Mouse (Mus musculus): ENCODE data around the gene Cd151. TPM values are rescaled to one million over a fixed set of nuclear protein-coding genes. Genes with fewer than 3 reads are reported as not detected.

Cd151 gene
- polyA plus RNA-seq, 1 experiment from 2014 or later, result 79.1 TPM

GRCm38 (mm10) chr7:141464603-141465201 is 2.5 kb upstream of the Cd151 start:
- ATAC-seq (ENCODE audit: insufficient read depth), result no peak
- H3K36me3 ChIP-seq (ENCODE audit: insufficient read depth), result peaks cover 8% of the 10 kb centered on the region

GRCm38 (mm10) chr7:141465388-141466044 is 1.7 kb upstream of the Cd151 start:
- WGBS, result 41% methylated on average over 8 of the region's 10 CpGs
- H3K27me3 ChIP-seq (ENCODE audit: insufficient read depth, low read length), result peaks cover 59% of the 10 kb centered on the region
- peak overlapping the region; percentile 49; the same call in 1 of the 2 replicates for H3K4me2 ChIP-seq
- H3K4me3 ChIP-seq (ENCODE audit: low read depth, low read length), result no peak overlapping the region
- no peak for TF ChIP-seq CTCF (IDR thresholded peaks at IDR 0.05; ENCODE audit: low read depth)
- H3K9me3 ChIP-seq (ENCODE audit: low read depth, low read length), result no peaks in the 10 kb centered on the region
- ATAC-seq (ENCODE audit: insufficient read depth) (no peak), DNase-seq (no peak)
- peaks cover 27% of the 10 kb centered on the region for H3K4me1 ChIP-seq (ENCODE audit: insufficient read depth)
- no peak overlapping the region for H3K9ac ChIP-seq
- H3K36me3 ChIP-seq (ENCODE audit: insufficient read depth), result peaks cover 16% of the 10 kb centered on the region
- no peak overlapping the region for H3K27ac ChIP-seq (ENCODE audit: low read depth)

More at GRCm38 (mm10) chr7:141464603-141465201, 2.5 kb upstream of the Cd151 start:
- Histone ChIP-seq H3K27me3 (ENCODE audit: insufficient read depth, low read length) (peaks cover 62% of the 10 kb centered on the region), H3K4me3 (ENCODE audit: low read depth, low read length) (peak overlapping the region; percentile 24), H3K9ac (peak overlapping the region; percentile 20; the same call in 1 of the 2 replicates), H3K9me3 (ENCODE audit: low read depth, low read length) (no peaks in the 10 kb centered on the region), H3K27ac (ENCODE audit: low read depth) (0 out of 2 replicates have a peak overlapping the region, but pooled peaks have one; percentile 36), H3K4me2 (peak overlapping the region; percentile 49), H3K4me1 (ENCODE audit: insufficient read depth) (peaks cover 27% of the 10 kb centered on the region)
- TF ChIP-seq CTCF (IDR thresholded peaks at IDR 0.05; ENCODE audit: low read depth), result 0 out of 2 replicates have a peak, but pooled peaks have one; percentile 4
- DNase-seq, result no peak
- 7% methylated on average over 38 of the region's 38 CpGs for WGBS

DNA sequence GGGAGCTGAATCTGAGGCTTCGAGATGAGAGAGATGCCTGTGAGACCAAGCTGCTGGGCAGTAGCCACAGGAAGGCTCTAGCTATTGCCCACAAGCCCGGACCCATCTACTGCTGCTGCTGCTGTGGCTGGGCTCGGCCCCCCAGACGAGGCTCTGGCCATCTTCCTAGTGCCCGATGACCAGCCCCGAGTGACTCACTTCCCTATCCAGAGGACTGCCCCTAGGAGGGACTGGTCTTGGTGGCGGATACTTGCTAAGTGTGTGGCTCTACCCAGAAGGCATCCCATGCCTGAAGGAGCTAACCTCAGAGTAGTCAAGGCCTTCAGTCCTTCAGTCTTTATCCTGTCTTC is 1.2 kb upstream of the Cd151 start:
- Histone ChIP-seq H3K4me1 (ENCODE audit: insufficient read depth) (peaks cover 27% of the 10 kb centered on the region), H3K27me3 (ENCODE audit: insufficient read depth, low read length) (peaks cover 54% of the 10 kb centered on the region), H3K4me2 (no peak overlapping the region), H3K27ac (ENCODE audit: low read depth) (no peak overlapping the region), H3K9me3 (ENCODE audit: low read depth, low read length) (no peaks in the 10 kb centered on the region), H3K4me3 (ENCODE audit: low read depth, low read length) (no peak overlapping the region), H3K36me3 (ENCODE audit: insufficient read depth) (peaks cover 21% of the 10 kb centered on the region), H3K9ac (no peak overlapping the region)
- TF ChIP-seq CTCF (IDR thresholded peaks at IDR 0.05; ENCODE audit: low read depth), result no peak
- ATAC-seq (ENCODE audit: insufficient read depth) (no peak), DNase-seq (no peak)
- 77% methylated on average over 7 of the region's 7 CpGs for WGBS

DNA sequence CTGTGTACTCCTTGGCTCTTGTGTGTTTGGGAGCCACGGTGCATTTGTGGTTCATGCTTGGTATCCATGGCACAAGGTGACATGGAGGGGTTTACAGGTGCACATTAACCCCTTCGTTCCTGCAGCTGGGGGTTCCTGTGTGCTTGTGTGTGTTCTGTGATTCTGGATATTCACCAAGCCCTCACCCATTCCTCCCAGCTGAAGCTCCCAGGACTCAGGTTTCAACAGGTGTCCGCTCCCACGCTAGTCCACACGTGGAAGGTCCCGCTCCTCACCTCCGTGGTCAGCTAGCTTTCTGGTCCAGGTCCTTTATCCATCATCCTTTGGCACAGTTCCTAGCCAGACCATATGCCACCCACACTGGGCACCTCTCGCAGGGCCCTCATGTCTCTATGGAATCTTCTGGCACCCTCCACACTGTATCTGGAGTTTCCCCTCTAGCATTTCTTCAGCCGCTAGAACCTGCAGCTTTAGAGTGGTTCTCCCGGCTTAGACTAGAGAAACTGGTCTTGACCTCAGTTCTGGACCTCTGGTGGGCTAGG is 514 bp upstream of the Cd151 start:
- peak overlapping the region; percentile 95 for H3K4me2 ChIP-seq
- H3K27ac ChIP-seq (ENCODE audit: low read depth), result peak overlapping the region; percentile 93
- H3K27me3 ChIP-seq (ENCODE audit: insufficient read depth, low read length), result peaks cover 47% of the 10 kb centered on the region
- peak overlapping the region; percentile 76 for H3K4me3 ChIP-seq (ENCODE audit: low read depth, low read length)
- DNase-seq (no peak), ATAC-seq (ENCODE audit: insufficient read depth) (peak; percentile 4; the same call in 1 of the 2 replicates)
- H3K9me3 ChIP-seq (ENCODE audit: low read depth, low read length), result no peaks in the 10 kb centered on the region
- H3K36me3 ChIP-seq (ENCODE audit: insufficient read depth), result peaks cover 28% of the 10 kb centered on the region
- peaks cover 27% of the 10 kb centered on the region for H3K4me1 ChIP-seq (ENCODE audit: insufficient read depth)
- H3K9ac ChIP-seq, result peak overlapping the region; percentile 84
- no peak for TF ChIP-seq CTCF (IDR thresholded peaks at IDR 0.05; ENCODE audit: low read depth)
- WGBS, result 52% methylated on average over 10 of the region's 10 CpGs

- peak; percentile 5; the same call in 1 of the 2 replicates for ATAC-seq (ENCODE audit: insufficient read depth)
Measured at GRCm38 (mm10) chr7:141468164-141468521, 951 bp downstream of the Cd151 start.

GRCm38 (mm10) chr7:141468522-141469211 is 1.5 kb downstream of the Cd151 start:
- peak overlapping the region; percentile 95 for H3K4me2 ChIP-seq
- TF ChIP-seq CTCF (IDR thresholded peaks at IDR 0.05; ENCODE audit: low read depth), result peak; percentile 60
- peak; percentile 77 for ATAC-seq (ENCODE audit: insufficient read depth)

More at GRCm38 (mm10) chr7:141468164-141468521, 951 bp downstream of the Cd151 start:
- H3K9me3 ChIP-seq (ENCODE audit: low read depth, low read length), result no peaks in the 10 kb centered on the region
- H3K9ac ChIP-seq, result peak overlapping the region; percentile 84
- peaks cover 39% of the 10 kb centered on the region for H3K36me3 ChIP-seq (ENCODE audit: insufficient read depth)
- H3K4me3 ChIP-seq (ENCODE audit: low read depth, low read length), result peak overlapping the region; percentile 76
- peak overlapping the region; percentile 93 for H3K27ac ChIP-seq (ENCODE audit: low read depth)
- peak overlapping the region; percentile 95 for H3K4me2 ChIP-seq
- no peak for TF ChIP-seq CTCF (IDR thresholded peaks at IDR 0.05; ENCODE audit: low read depth)
- H3K27me3 ChIP-seq (ENCODE audit: insufficient read depth, low read length), result peaks cover 33% of the 10 kb centered on the region
- WGBS, result 5% methylated on average over 5 of the region's 5 CpGs
- no peak for DNase-seq
- peaks cover 27% of the 10 kb centered on the region for H3K4me1 ChIP-seq (ENCODE audit: insufficient read depth)

More at GRCm38 (mm10) chr7:141468522-141469211, 1.5 kb downstream of the Cd151 start:
- 5% methylated on average over 8 of the region's 8 CpGs for WGBS
- H3K27me3 ChIP-seq (ENCODE audit: insufficient read depth, low read length), result peaks cover 28% of the 10 kb centered on the region
- H3K27ac ChIP-seq (ENCODE audit: low read depth), result peak overlapping the region; percentile 93
- H3K9ac ChIP-seq, result peak overlapping the region; percentile 84
- peaks cover 29% of the 10 kb centered on the region for H3K4me1 ChIP-seq (ENCODE audit: insufficient read depth)
- H3K4me3 ChIP-seq (ENCODE audit: low read depth, low read length), result peak overlapping the region; percentile 76
- no peaks in the 10 kb centered on the region for H3K9me3 ChIP-seq (ENCODE audit: low read depth, low read length)
- peak; percentile 87 for DNase-seq
- peaks cover 39% of the 10 kb centered on the region for H3K36me3 ChIP-seq (ENCODE audit: insufficient read depth)
